19 mouse cellular contexts compared by ENCODE assay signal in genomic region chrX:160863689-160864383, GRCm38 (mm10). TPM values are rescaled to one million over a fixed set of nuclear protein-coding genes. Genes with fewer than 3 reads are reported as not detected.
A peak's percentile ranks its signal among the peaks of the same experiment; 100 is the strongest.
DNase-seq lines count a peak whose midpoint lies in the region; ATAC-seq lines count a peak whose summit lies in the region.
"Had no signal": no experiment of that assay in that cellular context is flagged by ENCODE, and none has a peak within 500 bp of the region (broad histone marks: within the 10 kb centered on the region; RNA-seq: fewer than 3 reads in every experiment).

No protein-coding gene starts in this region.

- peak; percentile 69; the same call in 1 of the 2 replicates for ATAC-seq in hindbrain, embryonic 12.5 days (ENCODE audit: low FRiP score)
- ATAC-seq in hindbrain, embryonic 13.5 days (ENCODE audit: low FRiP score), result no peak
- peak; percentile 85 for ATAC-seq in midbrain, embryonic 11.5 days (ENCODE audit: low FRiP score)
- ATAC-seq: inflammation-experienced regulatory T-cells, adult 6 months had no signal

- no peaks in the 10 kb centered on the region for H3K4me1 ChIP-seq in hindbrain, embryonic 12.5 days
- no peaks in the 10 kb centered on the region for H3K4me1 ChIP-seq in hindbrain, embryonic 13.5 days (replicated peaks)
- H3K4me1 ChIP-seq in midbrain, embryonic 11.5 days (ENCODE audit: control insufficient read depth, insufficient read depth, low read length), result no peaks in the 10 kb centered on the region; the same call in 1 of the 2 replicates
- H3K4me1 ChIP-seq: heart, embryonic 12.5 days; limb, embryonic 12.5 days; liver, embryonic 13.5 days; lung, embryonic 15.5 days had no signal

- H3K4me2 ChIP-seq in hindbrain, embryonic 12.5 days (replicated peaks), result no peak overlapping the region
- H3K4me2 ChIP-seq in hindbrain, embryonic 13.5 days, result no peak overlapping the region
- H3K4me2 ChIP-seq in midbrain, embryonic 11.5 days, result no peak overlapping the region
- H3K4me2 ChIP-seq: heart, embryonic 12.5 days; limb, embryonic 12.5 days; liver, embryonic 13.5 days; lung, embryonic 15.5 days had no signal

- peak; percentile 38 for DNase-seq in cerebellum, adult 9-11 months
- no peak for DNase-seq in midbrain, embryonic 11.5 days (ENCODE audit: low spot score, missing footprints)
- DNase-seq in retina, postnatal 1 day, result peak; percentile 22
- DNase-seq in urinary bladder, postnatal 25 days (ENCODE audit: low spot score), result no peak
- DNase-seq in heart, postnatal 14 days, result no peak
- DNase-seq: gastrocnemius, adult 2 months; kidney, adult 2 months; kidney, postnatal 36 days; liver, embryonic 13.5 days; lung, postnatal 4 days; right cerebral cortex, adult 18-20 months had no signal

- intact Hi-C loops in heart, postnatal 14 days (cut with DNase I), result no loop called here

- peaks cover 16% of the 10 kb centered on the region for H3K27me3 ChIP-seq in hindbrain, embryonic 12.5 days
- H3K27me3 ChIP-seq in hindbrain, embryonic 13.5 days, result peaks cover 30% of the 10 kb centered on the region; the same call in 1 of the 2 replicates
- H3K27me3 ChIP-seq in midbrain, embryonic 11.5 days (ENCODE audit: control insufficient read depth, insufficient read depth, low read length), result peaks cover 4% of the 10 kb centered on the region
- H3K27me3 ChIP-seq: heart, embryonic 12.5 days had no signal

- no peak overlapping the region for H3K4me3 ChIP-seq in hindbrain, embryonic 12.5 days
- no peak overlapping the region for H3K4me3 ChIP-seq in hindbrain, embryonic 13.5 days
- H3K4me3 ChIP-seq in midbrain, embryonic 11.5 days (ENCODE audit: low read depth, low read length), result no peak overlapping the region
- H3K4me3 ChIP-seq: gastrocnemius, adult 2 months; heart, embryonic 12.5 days; limb, embryonic 12.5 days; liver, embryonic 13.5 days; lung, embryonic 15.5 days had no signal

- no peak overlapping the region for H3K27ac ChIP-seq in hindbrain, embryonic 12.5 days
- H3K27ac ChIP-seq in hindbrain, embryonic 13.5 days, result no peak overlapping the region
- H3K27ac ChIP-seq in midbrain, embryonic 11.5 days (ENCODE audit: low read depth, low read length), result no peak overlapping the region
- H3K27ac ChIP-seq: gastrocnemius, adult 2 months; limb, embryonic 12.5 days; liver, embryonic 13.5 days; lung, embryonic 15.5 days had no signal

- H3K9me3 ChIP-seq in hindbrain, embryonic 12.5 days (replicated peaks), result no peaks in the 10 kb centered on the region
- no peaks in the 10 kb centered on the region for H3K9me3 ChIP-seq in hindbrain, embryonic 13.5 days
- H3K9me3 ChIP-seq in midbrain, embryonic 11.5 days (ENCODE audit: control insufficient read depth, low read length), result no peaks in the 10 kb centered on the region
- H3K9me3 ChIP-seq: heart, embryonic 12.5 days; limb, embryonic 12.5 days; liver, embryonic 13.5 days; lung, embryonic 15.5 days had no signal

- H3K36me3 ChIP-seq in hindbrain, embryonic 12.5 days, result no peaks in the 10 kb centered on the region
- H3K36me3 ChIP-seq in hindbrain, embryonic 13.5 days, result no peaks in the 10 kb centered on the region
- no peaks in the 10 kb centered on the region for H3K36me3 ChIP-seq in midbrain, embryonic 11.5 days (ENCODE audit: control insufficient read depth, insufficient read depth, low read length)
- H3K36me3 ChIP-seq: heart, embryonic 12.5 days; limb, embryonic 12.5 days; liver, embryonic 13.5 days; lung, embryonic 15.5 days had no signal

- H3K9ac ChIP-seq in hindbrain, embryonic 12.5 days, result no peak overlapping the region
- H3K9ac ChIP-seq in hindbrain, embryonic 13.5 days, result no peak overlapping the region
- no peak overlapping the region for H3K9ac ChIP-seq in midbrain, embryonic 11.5 days (ENCODE audit: low read length)
- H3K9ac ChIP-seq: heart, embryonic 12.5 days; limb, embryonic 12.5 days; liver, embryonic 13.5 days; lung, embryonic 15.5 days had no signal

- 65% methylated on average over 4 of the region's 4 CpGs for WGBS in hindbrain, embryonic 12.5 days
- WGBS in hindbrain, embryonic 13.5 days, result 46% methylated on average over 4 of the region's 4 CpGs
- WGBS in midbrain, embryonic 11.5 days, result 60% methylated on average over 4 of the region's 4 CpGs

RNA-seq across cellular contexts. Expression of gene Gja6, which starts 43.0 kb away (rescaled TPM):
- polyA plus RNA-seq in hindbrain, embryonic 12.5 days (2016; fragmentation: Nextera tagmentation; extraction: Ambion mirVana), result 0.17 and 0.36 TPM in 2 replicates
- 0.08 TPM in 1 of 2 replicates, not detected in the other for polyA plus RNA-seq in hindbrain, embryonic 13.5 days (2015; fragmentation: Nextera tagmentation; extraction: Ambion mirVana)
- 0.12 and 0.38 TPM in 2 replicates for polyA plus RNA-seq in midbrain, embryonic 11.5 days (2014; fragmentation: Nextera tagmentation; extraction: Ambion mirVana)
- total RNA-seq in heart, postnatal 14 days (2021), result under 1 TPM; 0.14 to 0.32 TPM
- total RNA-seq: granulocyte monocyte progenitor cell, adult 5-6 weeks; heart, postnatal 25 days had no signal
- polyA plus RNA-seq: inflammation-experienced regulatory T-cells, adult 6 months; limb, embryonic 12.5 days had no signal

Comparison
In these comparisons a context has a peak if more than half of its experiments do, and no peak if none do; other contexts are left out.
1. DNase-seq: peak in cerebellum, adult 9-11 months (single experiment) and retina, postnatal 1 day (single experiment); none in midbrain, embryonic 11.5 days (single experiment), urinary bladder, postnatal 25 days (single experiment) and heart, postnatal 14 days (0 of 2).